Mouse (Mus musculus): ENCODE measurements at regions not wholly inside any gene's neighbourhood (a gene's known extent, or its start where the extent isn't known, plus 50 kb on each side); places are given as distances from the start of the nearest gene placed in this dataset.

GRCm38 (mm10) chr12:7650851-7651250 is 326.6 kb upstream of the Apob start:
- Histone ChIP-seq H3K9ac (no peak overlapping the region), H3K27ac (ENCODE audit: low read depth, low read length) (no peak overlapping the region), H3K4me3 (ENCODE audit: low read depth, low read length) (no peak overlapping the region), H3K4me2 (ENCODE audit: low read depth) (no peak overlapping the region), H3K9me3 (ENCODE audit: low read length) (no peaks in the 10 kb centered on the region), H3K4me1 (ENCODE audit: insufficient read depth) (no peaks in the 10 kb centered on the region), H3K27me3 (ENCODE audit: insufficient read depth, low read length) (no peaks in the 10 kb centered on the region), H3K36me3 (ENCODE audit: insufficient read depth) (no peaks in the 10 kb centered on the region)
- ATAC-seq (peak; percentile 36; the same call in 1 of the 2 replicates), DNase-seq (no peak)
- 81% methylated on average over 3 of the region's 3 CpGs for WGBS
- TF ChIP-seq CTCF (IDR thresholded peaks at IDR 0.05; ENCODE audit: low read depth), result no peak

GRCm38 (mm10) chr12:7662027-7662426 is 315.4 kb upstream of the Apob start:
- TF ChIP-seq CTCF (IDR thresholded peaks at IDR 0.05; ENCODE audit: low read depth), result peak; percentile 14; the same call in 1 of the 2 replicates
- no peak overlapping the region for H3K4me2 ChIP-seq (ENCODE audit: low read depth)
- H3K4me3 ChIP-seq (ENCODE audit: low read depth, low read length), result no peak overlapping the region
- H3K27me3 ChIP-seq (ENCODE audit: insufficient read depth, low read length), result no peaks in the 10 kb centered on the region
- no peaks in the 10 kb centered on the region for H3K4me1 ChIP-seq (ENCODE audit: insufficient read depth)
- DNase-seq (peak; percentile 22), ATAC-seq (no peak)
- H3K9ac ChIP-seq, result no peak overlapping the region
- no peaks in the 10 kb centered on the region for H3K9me3 ChIP-seq (ENCODE audit: low read length)
- 52% methylated on average over 3 of the region's 3 CpGs for WGBS
- no peak overlapping the region for H3K27ac ChIP-seq (ENCODE audit: low read depth, low read length)
- no peaks in the 10 kb centered on the region for H3K36me3 ChIP-seq (ENCODE audit: insufficient read depth)

GRCm38 (mm10) chr12:7670114-7670513 is 307.3 kb upstream of the Apob start:
- no peak for DNase-seq
- no peak for ATAC-seq
- Histone ChIP-seq H3K27me3 (ENCODE audit: insufficient read depth, low read length) (no peaks in the 10 kb centered on the region), H3K9ac (no peak overlapping the region), H3K4me2 (ENCODE audit: low read depth) (no peak overlapping the region), H3K4me1 (ENCODE audit: insufficient read depth) (no peaks in the 10 kb centered on the region), H3K27ac (ENCODE audit: low read depth, low read length) (no peak overlapping the region), H3K4me3 (ENCODE audit: low read depth, low read length) (no peak overlapping the region), H3K9me3 (ENCODE audit: low read length) (no peaks in the 10 kb centered on the region), H3K36me3 (ENCODE audit: insufficient read depth) (no peaks in the 10 kb centered on the region)
- WGBS, result 88% methylated on average over 3 of the region's 3 CpGs
- no peak for TF ChIP-seq CTCF (IDR thresholded peaks at IDR 0.05; ENCODE audit: low read depth)

GRCm38 (mm10) chr12:7670561-7670960 is 306.9 kb upstream of the Apob start:
- Histone ChIP-seq H3K36me3 (ENCODE audit: insufficient read depth) (no peaks in the 10 kb centered on the region), H3K4me1 (ENCODE audit: insufficient read depth) (no peaks in the 10 kb centered on the region), H3K9me3 (ENCODE audit: low read length) (no peaks in the 10 kb centered on the region), H3K4me2 (ENCODE audit: low read depth) (no peak overlapping the region), H3K27ac (ENCODE audit: low read depth, low read length) (no peak overlapping the region), H3K27me3 (ENCODE audit: insufficient read depth, low read length) (no peaks in the 10 kb centered on the region), H3K4me3 (ENCODE audit: low read depth, low read length) (no peak overlapping the region), H3K9ac (no peak overlapping the region)
- TF ChIP-seq CTCF (IDR thresholded peaks at IDR 0.05; ENCODE audit: low read depth), result no peak
- ATAC-seq, result no peak
- no peak for DNase-seq
- 78% methylated on average over 1 of the region's 1 CpGs for WGBS

DNA sequence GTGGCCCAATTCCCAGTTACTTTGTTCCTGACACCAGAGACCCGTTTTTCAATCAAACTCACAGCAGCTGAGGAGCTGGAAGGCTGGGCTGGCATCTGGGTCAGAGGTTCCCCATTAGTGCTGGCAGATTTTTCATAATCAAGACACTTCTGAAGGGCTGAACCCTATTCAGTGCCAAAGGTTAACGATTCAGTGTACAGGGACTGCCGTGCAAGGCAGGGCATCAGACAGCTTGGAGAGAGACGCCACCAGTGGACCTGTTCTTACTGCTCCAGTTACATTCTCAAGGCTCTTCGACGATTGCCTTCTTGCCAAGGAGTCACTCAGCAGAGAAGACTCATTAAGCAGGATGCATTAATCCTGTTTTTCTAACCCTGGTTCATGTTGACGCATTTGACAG is 285.5 kb upstream of the Apob start:
- no peak for TF ChIP-seq CTCF (IDR thresholded peaks at IDR 0.05; ENCODE audit: low read depth)
- no peak for DNase-seq
- no peak overlapping the region for H3K27ac ChIP-seq (ENCODE audit: low read depth, low read length)

DNA sequence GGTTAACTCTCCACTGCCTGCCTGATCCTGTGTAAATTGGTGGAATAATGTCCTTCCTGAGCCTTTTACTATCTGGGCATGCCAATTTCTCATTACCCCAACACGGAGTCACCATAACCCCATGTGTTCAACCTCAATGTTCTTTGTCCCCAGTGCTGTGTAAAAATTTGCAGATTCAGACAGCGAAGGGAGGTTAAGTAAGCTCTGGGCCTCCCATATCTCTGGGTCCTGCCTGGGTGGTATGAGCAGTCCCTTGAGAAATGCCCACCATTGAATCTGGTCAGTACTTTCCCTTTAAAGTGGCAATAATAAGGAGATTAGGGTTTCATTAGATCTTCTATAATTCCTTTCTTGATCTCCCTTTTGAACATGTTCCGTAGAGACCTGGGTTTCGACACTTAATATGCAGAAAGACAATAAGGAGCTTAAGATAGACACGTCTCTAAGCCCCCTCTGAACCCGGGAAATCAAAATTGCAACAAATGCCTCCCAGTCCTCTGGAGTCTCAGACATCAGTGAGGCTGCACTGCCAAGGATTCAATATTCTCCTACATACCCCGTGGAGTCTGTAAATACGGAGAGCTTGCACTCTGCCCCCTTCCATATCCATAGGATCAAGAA is 279.0 kb upstream of the Apob start:
- no peak for TF ChIP-seq CTCF (IDR thresholded peaks at IDR 0.05; ENCODE audit: low read depth)
- H3K36me3 ChIP-seq (ENCODE audit: insufficient read depth), result no peaks in the 10 kb centered on the region
- DNase-seq (no peak), ATAC-seq (no peak)
- H3K9me3 ChIP-seq (ENCODE audit: low read length), result no peaks in the 10 kb centered on the region
- H3K9ac ChIP-seq, result no peak overlapping the region
- no peaks in the 10 kb centered on the region for H3K27me3 ChIP-seq (ENCODE audit: insufficient read depth, low read length)
- H3K27ac ChIP-seq (ENCODE audit: low read depth, low read length), result no peak overlapping the region
- 23% methylated on average over 8 of the region's 8 CpGs for WGBS
- H3K4me3 ChIP-seq (ENCODE audit: low read depth, low read length), result no peak overlapping the region
- no peak overlapping the region for H3K4me2 ChIP-seq (ENCODE audit: low read depth)
- no peaks in the 10 kb centered on the region for H3K4me1 ChIP-seq (ENCODE audit: insufficient read depth)

More for the DNA sequence above, 285.5 kb upstream of the Apob start:
- WGBS, result 36% methylated on average over 7 of the region's 7 CpGs
- Histone ChIP-seq H3K4me1 (ENCODE audit: insufficient read depth) (no peaks in the 10 kb centered on the region), H3K4me2 (ENCODE audit: low read depth) (no peak overlapping the region), H3K27me3 (ENCODE audit: insufficient read depth, low read length) (no peaks in the 10 kb centered on the region), H3K4me3 (ENCODE audit: low read depth, low read length) (no peak overlapping the region), H3K9ac (no peak overlapping the region), H3K36me3 (ENCODE audit: insufficient read depth) (no peaks in the 10 kb centered on the region), H3K9me3 (ENCODE audit: low read length) (no peaks in the 10 kb centered on the region)
- peak; percentile 53 for ATAC-seq

- Histone ChIP-seq H3K4me1 (ENCODE audit: insufficient read depth) (no peaks in the 10 kb centered on the region), H3K4me3 (ENCODE audit: low read depth, low read length) (no peak overlapping the region), H3K27ac (ENCODE audit: low read depth, low read length) (no peak overlapping the region), H3K27me3 (ENCODE audit: insufficient read depth, low read length) (no peaks in the 10 kb centered on the region), H3K9me3 (ENCODE audit: low read length) (no peaks in the 10 kb centered on the region), H3K36me3 (ENCODE audit: insufficient read depth) (no peaks in the 10 kb centered on the region), H3K9ac (no peak overlapping the region), H3K4me2 (ENCODE audit: low read depth) (no peak overlapping the region)
- ATAC-seq, result no peak; the same call in 1 of the 2 replicates
- no peak for DNase-seq
- 40% methylated on average over 5 of the region's 5 CpGs for WGBS
- TF ChIP-seq CTCF (IDR thresholded peaks at IDR 0.05; ENCODE audit: low read depth), result no peak
These were observed 268.3 kb upstream of the Apob start for GRCm38 (mm10) chr12:7709102-7709501.
